Mouse (Mus musculus) liver, embryonic 14.5 days (tissue): Measurements from ENCODE around the gene Keap1. TPM values are rescaled to one million over a fixed set of nuclear protein-coding genes. Genes with fewer than 3 reads are reported as not detected.
A peak's percentile ranks its signal among the peaks of the same experiment; 100 is the strongest.

Experiments
- ATAC-seq: fragments of 200-750 bp; cut with Nextera tagmentation; 2 replicates; pipeline ENCODE4 v1.8.0; 2017; ENCODE audit warnings: moderate number of reproducible peaks, mild to moderate bottlenecking, moderate library complexity; ENCODE audit not compliant: insufficient read depth
- DNase-seq, 3 experiments: peaks; one replicate each; pipeline ENCODE4 v3.0.0-alpha.2; 2012 to 2013; ENCODE audit warnings: low read depth in 3 of 3, low spot score in 3 of 3
- H3K27ac ChIP-seq: fragments of 300-500 bp; sonication (generic); 2 replicates; pipeline ENCODE4 v1.5.1; 2014; ENCODE audit warnings: moderate library complexity, mild to moderate bottlenecking, control low read depth, inconsistent platforms
- H3K27me3 ChIP-seq: fragments of 300-500 bp; sonication (generic); 2 replicates; pipeline ENCODE4 v1.6.1; 2014; ENCODE audit warnings: mild to moderate bottlenecking, low read length, moderate library complexity; ENCODE audit not compliant: control insufficient read depth, insufficient read depth
- H3K36me3 ChIP-seq: fragments of 300-500 bp; sonication (generic); replicated peaks from 2 replicates; pipeline ENCODE4 v1.6.1; 2014; ENCODE audit warnings: low read depth; ENCODE audit not compliant: control insufficient read depth, insufficient read depth
- H3K4me1 ChIP-seq, 2 experiments: fragments of 200-500 bp in 1 of 2; fragments of 300-500 bp in 1 of 2; sonication (generic) in 1 of 2; replicated peaks; 2 replicates each; pipeline ENCODE4 v1.6.1; 2012 to 2014; ENCODE audit warnings: antibody characterized with exemption in 1 of 2, inconsistent platforms in 1 of 2, low read length in 1 of 2; ENCODE audit not compliant: control insufficient read depth in 2 of 2, insufficient read depth in 2 of 2
- H3K4me2 ChIP-seq: fragments of 300-500 bp; sonication (generic); 2 replicates; pipeline ENCODE4 v1.6.1; 2014; ENCODE audit warnings: low read depth, mild to moderate bottlenecking, control low read depth, moderate library complexity
- H3K4me3 ChIP-seq, 2 experiments: fragments of 200-500 bp in 1 of 2; fragments of 300-500 bp in 1 of 2; sonication (generic) in 1 of 2; 2 replicates each; pipeline ENCODE4 v1.5.1; 2012 to 2014; ENCODE audit warnings: low read depth in 2 of 2, low read length in 2 of 2, mild to moderate bottlenecking in 2 of 2, control low read depth in 1 of 2, inconsistent platforms in 1 of 2, moderate library complexity in 1 of 2; ENCODE audit not compliant: insufficient read depth in 1 of 2
- H3K9ac ChIP-seq: fragments of 300-500 bp; sonication (generic); replicated peaks from 2 replicates; pipeline ENCODE4 v1.6.1; 2014; ENCODE audit warnings: mild to moderate bottlenecking, control low read depth, moderate library complexity
- H3K9me3 ChIP-seq: fragments of 300-500 bp; sonication (generic); 2 replicates; pipeline ENCODE4 v1.6.1; 2016; ENCODE audit warnings: low read length, mixed read lengths; ENCODE audit not compliant: control insufficient read depth
- CTCF ChIP-seq: IDR thresholded peaks from 2 replicates; pipeline ENCODE4 v1.5.1; 2016; ENCODE audit warnings: antibody characterized with exemption, low read depth, control low read depth
- EP300 ChIP-seq: IDR thresholded peaks from 2 replicates; pipeline ENCODE4 v1.6.1; 2016; ENCODE audit warnings: antibody characterized with exemption, low read depth
- WGBS: fragments of 180-500 bp; shearing (Covaris S2); extraction: QIAGEN DNeasy Blood & Tissue Kit; methylation state at CpG from one replicate; pipeline ENCODE4 v1.1.7; 2014; ENCODE audit not compliant: insufficient replicate concordance; 5-methylcytosine and 5-hydroxymethylcytosine counted together
- polyA plus RNA-seq, 2 experiments: library from polyadenylated mRNA; depleted of rRNA in 1 of 2; stranded (reverse) in 1 of 2; unstranded in 1 of 2; fragments of >200 nt; fragmentation: Nextera tagmentation in 1 of 2; extraction: Ambion mirVana in 1 of 2; gene quantifications; 2 replicates each; pipeline versions ENCODE4 v1.2.1 to v1.2.3; 2012 to 2014

The Keap1 gene
- polyA plus RNA-seq, 2 experiments, result 15.1 to 15.6 TPM

- TF ChIP-seq EP300 (no peak), CTCF (peak; percentile 30)
- Histone ChIP-seq H3K4me1 (no peaks in the 10 kb centered on the region), H3K9me3 (no peaks in the 10 kb centered on the region), H3K27ac (no peak overlapping the region), H3K36me3 (no peaks in the 10 kb centered on the region), H3K9ac (no peak overlapping the region), H3K27me3 (no peaks in the 10 kb centered on the region), H3K4me3 (no peak overlapping the region), H3K4me2 (no peak overlapping the region)
- ATAC-seq, result no peak
- 36% methylated on average over 7 of the region's 7 CpGs for WGBS
- DNase-seq, result no peak
These were observed 49.3 kb downstream of the Keap1 start for GRCm38 (mm10) chr9:21189905-21190304.

GRCm38 (mm10) chr9:21185436-21185835, 53.7 kb downstream of the Keap1 start:
- H3K9ac ChIP-seq, result no peak overlapping the region
- TF ChIP-seq CTCF (no peak), EP300 (no peak)
- peaks cover 3 to 15% of the 10 kb centered on the region in 2 experiments for H3K4me1 ChIP-seq
- WGBS, result 79% methylated on average over 5 of the region's 5 CpGs
- H3K27ac ChIP-seq, result no peak overlapping the region
- no peaks in the 10 kb centered on the region for H3K36me3 ChIP-seq
- no peaks in the 10 kb centered on the region for H3K9me3 ChIP-seq
- H3K4me2 ChIP-seq, result no peak overlapping the region
- H3K27me3 ChIP-seq, result no peaks in the 10 kb centered on the region
- no peak overlapping the region for H3K4me3 ChIP-seq
- ATAC-seq (no peak), DNase-seq (no peak)

GRCm38 (mm10) chr9:21184733-21185132, 54.4 kb downstream of the Keap1 start:
- Histone ChIP-seq H3K9me3 (no peaks in the 10 kb centered on the region), H3K4me1 (peaks cover 3 to 15% of the 10 kb centered on the region in 2 experiments), H3K36me3 (no peaks in the 10 kb centered on the region), H3K4me2 (peak overlapping the region; percentile 77), H3K9ac (no peak overlapping the region), H3K4me3 (no peak overlapping the region), H3K27me3 (no peaks in the 10 kb centered on the region), H3K27ac (no peak overlapping the region)
- no peak for ATAC-seq
- TF ChIP-seq EP300 (no peak), CTCF (no peak)
- 43% methylated on average over 2 of the region's 2 CpGs for WGBS
- DNase-seq, result no peak

GRCm38 (mm10) chr9:21183905-21184413, 55.2 kb downstream of the Keap1 start:
- no peak overlapping the region for H3K27ac ChIP-seq
- WGBS, result 6% methylated on average over 34 of the region's 34 CpGs
- TF ChIP-seq EP300 (no peak), CTCF (peak; percentile 44)
- DNase-seq, result no peak
- H3K4me1 ChIP-seq, result peaks cover 3 to 15% of the 10 kb centered on the region in 2 experiments
- peak overlapping the region; percentile 43 to 58 for H3K4me3 ChIP-seq
- no peaks in the 10 kb centered on the region for H3K27me3 ChIP-seq
- H3K4me2 ChIP-seq, result peak overlapping the region; percentile 77
- H3K36me3 ChIP-seq, result no peaks in the 10 kb centered on the region
- H3K9ac ChIP-seq, result no peak overlapping the region
- no peaks in the 10 kb centered on the region for H3K9me3 ChIP-seq
- peak; percentile 68 for ATAC-seq

- TF ChIP-seq EP300 (no peak), CTCF (no peak)
- no peak for DNase-seq
- Histone ChIP-seq H3K36me3 (no peaks in the 10 kb centered on the region), H3K4me1 (peaks cover 3 to 15% of the 10 kb centered on the region in 2 experiments), H3K27me3 (no peaks in the 10 kb centered on the region), H3K27ac (no peak overlapping the region), H3K4me2 (peak overlapping the region; percentile 77), H3K9ac (no peak overlapping the region), H3K4me3 (no peak overlapping the region; a peak in 1 of 4 replicates), H3K9me3 (no peaks in the 10 kb centered on the region)
- no peak for ATAC-seq
- WGBS, result 27% methylated on average over 6 of the region's 6 CpGs
These were observed 55.7 kb downstream of the Keap1 start for GRCm38 (mm10) chr9:21183421-21183820.
